Mouse (Mus musculus): ENCODE data around the gene C2cd4d. TPM values are rescaled to one million over a fixed set of nuclear protein-coding genes. Genes with fewer than 3 reads are reported as not detected.

C2cd4d gene
- polyA plus RNA-seq (2012; rRNA removed), result 2.8 and 3.3 TPM in 2 replicates

GRCm38 (mm10) chr3:94362138-94362537 lies at the start of gene C2cd4d:
Gene C2cd4d, plus strand, starts transcription at chr3:94362438.

GRCm38 (mm10) chr3:94341959-94342422 lies 20.2 kb upstream of the C2cd4d start, which contains the start of gene Them5:
Gene Them5, plus strand, starts transcription at chr3:94342099.

GRCm38 (mm10) chr3:94372641-94373040 lies 10.4 kb downstream of the C2cd4d start, which contains the start of gene Rorc:
Gene Rorc, plus strand, starts transcription at chr3:94372794.

GRCm38 (mm10) chr3:94398217-94398616 lies 36.0 kb downstream of the C2cd4d start, which contains the start of gene Lingo4:
Gene Lingo4, plus strand, starts transcription at chr3:94398517.

GRCm38 (mm10) chr3:94413031-94413679 lies 50.9 kb downstream of the C2cd4d start, which contains the start of gene Tdrkh:
Gene Tdrkh, plus strand, starts transcription at chr3:94413273.

Other genes starting within 250 kb of the C2cd4d start
- not detected in 2 replicates for gene Gm10696, start 184.2 kb upstream of the C2cd4d start, polyA plus RNA-seq (2012; rRNA removed)
- gene Gm5286, start 165.7 kb upstream of the C2cd4d start, polyA plus RNA-seq (2012; rRNA removed), result not detected in 2 replicates
- gene Gm4778, start 98.4 kb upstream of the C2cd4d start, polyA plus RNA-seq (2012; rRNA removed), result not detected in 2 replicates
- gene Them4, start 52.3 kb upstream of the C2cd4d start, polyA plus RNA-seq (2012; rRNA removed), result 0.93 and 1.3 TPM in 2 replicates
- not detected in 2 replicates for gene Them5, start 20.3 kb upstream of the C2cd4d start, polyA plus RNA-seq (2012; rRNA removed)
- 25.5 and 36.0 TPM in 2 replicates for gene Rorc, start 10.4 kb downstream of the C2cd4d start, polyA plus RNA-seq (2012; rRNA removed)
- gene Lingo4, start 36.1 kb downstream of the C2cd4d start, polyA plus RNA-seq (2012; rRNA removed), result 0.17 and 0.38 TPM in 2 replicates
- 0.07 and 0.09 TPM in 2 replicates for gene Tdrkh, start 50.8 kb downstream of the C2cd4d start, polyA plus RNA-seq (2012; rRNA removed)
- gene Mrpl9, start 80.9 kb downstream of the C2cd4d start, polyA plus RNA-seq (2012; rRNA removed), result 37.0 and 38.6 TPM in 2 replicates
- 0.25 and 1.2 TPM in 2 replicates for gene Oaz3, start 81.5 kb downstream of the C2cd4d start, polyA plus RNA-seq (2012; rRNA removed)
- gene Celf3, start 115.9 kb downstream of the C2cd4d start, polyA plus RNA-seq (2012; rRNA removed), result 32.0 and 35.9 TPM in 2 replicates
- gene Riiad1, start 117.9 kb downstream of the C2cd4d start, polyA plus RNA-seq (2012; rRNA removed), result 0.22 and 0.29 TPM in 2 replicates
- gene Snx27, start 220.3 kb downstream of the C2cd4d start, polyA plus RNA-seq (2012; rRNA removed), result 5.1 and 6.1 TPM in 2 replicates